Mouse (Mus musculus) naive thymus-derived CD4-positive, alpha-beta T cell, adult 2 months (primary cell): ENCODE results near the gene Lrrc51.

Experiments
- DNase-seq: peaks from one replicate; pipeline ENCODE4 v3.0.0-alpha.2; 2011; ENCODE audit warnings: low read depth

The Lrrc51 gene

DNA sequence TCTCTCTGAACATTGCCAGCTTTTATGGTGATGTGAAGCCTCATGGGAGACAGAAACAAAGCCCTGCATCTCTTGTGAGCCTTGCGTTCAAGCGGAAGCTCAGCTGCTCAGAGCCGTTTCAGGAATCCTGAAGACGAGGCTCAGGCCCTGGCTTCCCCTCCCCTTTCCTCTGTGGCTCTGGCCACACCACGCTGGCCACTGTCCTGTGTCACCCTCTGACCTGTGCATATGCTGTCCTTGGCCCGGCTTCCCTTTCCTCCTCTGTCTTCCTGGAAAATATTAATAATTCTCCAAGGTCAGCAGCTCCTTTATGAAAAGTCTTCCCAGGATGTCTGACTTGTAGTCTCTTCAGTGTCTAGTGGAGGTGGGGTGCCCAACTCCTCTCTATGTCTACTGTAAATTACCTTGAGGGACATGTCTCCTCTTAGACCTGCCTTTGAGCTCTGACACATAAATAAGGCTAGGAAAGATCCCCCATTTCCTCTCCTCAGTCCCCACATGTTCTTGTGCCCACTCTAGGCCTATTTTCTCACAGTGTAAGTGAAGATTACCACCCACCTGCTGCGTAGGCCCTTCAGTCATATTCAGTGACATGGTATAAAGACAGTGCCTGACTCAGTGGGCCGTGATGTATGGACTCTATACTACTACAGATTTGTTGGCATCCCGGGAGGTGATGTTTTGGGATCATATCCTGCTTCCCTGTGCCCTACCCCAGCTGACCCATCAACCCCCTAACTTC, 51.1 kb downstream of the Lrrc51 start:
- DNase-seq, result no peak

DNA sequence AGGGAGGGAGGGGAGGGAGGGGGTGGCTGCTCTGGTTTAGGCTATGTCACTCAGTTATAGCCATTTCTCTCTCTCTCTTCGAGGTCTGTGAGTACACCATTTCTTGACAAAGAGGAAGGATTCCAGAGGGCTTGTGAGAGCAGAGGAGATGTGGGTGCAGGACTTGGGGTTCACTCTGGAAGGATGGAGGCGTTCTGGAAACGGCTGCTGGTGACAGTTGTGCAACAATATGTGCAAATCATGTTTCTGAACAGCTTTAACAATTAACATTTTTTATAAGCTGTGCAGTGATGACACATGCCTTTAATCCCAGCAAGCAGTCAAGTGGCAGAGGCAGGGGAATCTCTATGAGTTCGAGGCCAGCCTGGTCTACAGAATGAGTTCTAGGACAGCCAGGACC, 52.8 kb downstream of the Lrrc51 start:
- no peak for DNase-seq

DNA sequence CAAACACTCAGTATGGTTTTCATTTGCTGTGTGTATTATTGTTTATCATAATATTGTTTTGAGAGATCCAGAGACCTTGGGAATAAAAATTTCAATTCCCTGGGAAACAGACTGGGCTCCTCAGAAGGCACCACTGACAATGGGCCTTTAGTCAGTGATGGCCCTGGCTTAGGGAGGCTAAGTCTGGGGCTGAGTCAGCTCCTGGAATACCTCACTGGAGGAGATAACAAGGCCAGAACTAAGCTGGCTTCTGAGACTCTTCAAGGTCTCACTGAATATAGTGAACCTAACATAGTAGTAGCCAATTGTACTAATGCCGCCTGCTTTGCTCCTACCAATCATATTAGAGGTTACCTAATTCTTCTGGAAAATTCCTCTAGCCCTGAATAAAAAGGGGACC, 57.7 kb downstream of the Lrrc51 start:
- DNase-seq, result no peak

DNA sequence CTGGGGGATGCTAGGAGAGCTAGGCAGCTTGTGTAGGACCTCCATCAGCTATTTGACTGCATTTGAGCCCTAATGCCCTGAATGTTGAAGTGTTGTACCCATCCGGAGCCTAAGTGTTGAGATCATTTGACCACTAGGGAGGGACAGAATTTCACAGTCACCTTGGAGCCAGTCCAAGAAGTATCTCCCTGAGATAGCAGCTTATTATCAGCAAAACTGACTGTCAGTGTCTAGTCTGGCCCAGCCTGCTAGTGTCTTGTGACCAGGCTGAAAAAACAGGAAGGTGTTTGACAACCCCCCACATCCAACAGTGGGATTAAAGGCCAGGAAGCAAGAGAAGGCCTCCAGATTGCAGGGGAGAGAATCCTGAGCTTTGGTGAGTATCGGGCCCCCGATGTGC, 62.4 kb downstream of the Lrrc51 start:
- DNase-seq, result no peak

DNA sequence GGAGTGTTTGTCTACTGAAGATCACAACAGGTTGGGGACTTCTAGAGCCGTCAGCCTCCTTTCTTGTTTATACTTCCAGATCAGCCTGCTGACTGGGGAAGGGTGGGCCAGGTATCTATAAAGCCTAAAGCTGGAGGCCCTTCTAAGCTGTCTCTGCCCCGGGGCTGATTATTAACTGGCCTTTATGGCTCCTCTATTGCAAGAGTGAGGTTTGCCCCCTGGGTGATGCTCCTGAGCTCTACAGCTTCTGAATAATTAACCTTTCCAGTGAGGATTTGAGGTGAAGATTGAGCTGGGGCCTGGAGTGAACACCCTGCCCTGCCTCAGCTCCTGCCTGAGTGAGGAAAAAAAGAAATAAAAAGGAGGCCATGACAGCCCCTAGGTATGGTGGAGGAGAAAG, 63.1 kb downstream of the Lrrc51 start, which contains the start of gene Folr1:
Gene Folr1 (minus strand): TSS at position 160 of the 400 bp plus-strand sequence.
- DNase-seq, result no peak

DNA sequence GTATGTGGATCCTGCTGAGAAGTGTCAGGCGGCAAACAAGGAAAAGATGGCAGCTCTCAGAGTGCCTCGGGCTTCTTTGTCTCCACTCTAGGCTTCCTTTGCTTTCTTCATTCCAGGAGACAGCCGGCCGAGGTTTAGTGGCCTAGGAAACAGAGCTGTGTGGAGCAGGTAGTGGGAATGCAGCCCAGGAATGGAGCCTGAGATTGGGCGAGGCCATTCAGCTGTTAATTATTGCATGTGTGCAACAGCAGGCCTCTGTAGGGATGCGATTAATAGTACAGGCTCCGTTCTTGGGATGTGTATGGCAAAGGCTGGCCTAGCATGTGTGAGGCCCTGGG, 64.6 kb downstream of the Lrrc51 start:
- no peak for DNase-seq

DNA sequence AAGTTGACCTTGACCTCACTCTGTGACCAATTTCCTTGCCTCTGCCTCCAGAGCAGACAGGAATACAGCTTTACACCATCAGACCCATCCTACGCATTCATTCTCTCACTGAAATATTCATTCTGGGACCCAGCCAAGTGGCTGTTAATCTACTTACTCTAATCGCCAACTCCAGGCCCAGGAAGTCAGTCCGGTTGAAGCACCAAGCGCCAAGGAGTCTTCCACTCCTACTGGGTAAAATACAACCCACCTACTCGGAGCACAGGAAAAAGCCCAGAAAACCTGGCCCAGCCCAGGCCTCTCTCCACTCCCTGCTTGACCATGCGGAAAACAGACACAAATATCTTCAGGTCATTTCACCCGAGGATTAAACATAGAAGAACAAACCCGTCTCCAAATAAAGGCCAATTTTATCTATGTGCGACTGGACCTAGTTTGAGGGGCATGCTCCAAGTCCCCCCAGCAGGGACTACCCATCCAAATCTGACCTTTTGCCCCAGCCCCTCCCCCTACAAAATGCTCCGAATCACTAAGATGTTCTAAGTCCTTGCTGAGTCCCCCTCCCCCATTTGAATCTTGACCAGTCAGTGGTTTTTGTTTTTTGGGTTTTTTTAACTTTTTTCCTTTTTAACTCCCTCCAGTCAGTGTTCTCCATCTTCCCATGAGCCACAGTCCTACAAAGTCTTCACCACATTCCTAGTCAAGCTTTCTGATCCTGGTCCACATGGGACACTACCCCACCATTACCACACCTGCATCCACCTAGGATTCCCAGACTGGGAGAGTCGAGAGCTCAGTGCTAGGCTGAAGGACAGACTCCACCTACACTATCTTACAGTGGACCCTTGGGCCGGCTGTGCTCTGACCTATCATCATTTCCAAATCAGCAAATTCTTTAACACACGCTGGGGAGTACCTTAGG, 65.2 kb downstream of the Lrrc51 start:
- no peak for DNase-seq

DNA sequence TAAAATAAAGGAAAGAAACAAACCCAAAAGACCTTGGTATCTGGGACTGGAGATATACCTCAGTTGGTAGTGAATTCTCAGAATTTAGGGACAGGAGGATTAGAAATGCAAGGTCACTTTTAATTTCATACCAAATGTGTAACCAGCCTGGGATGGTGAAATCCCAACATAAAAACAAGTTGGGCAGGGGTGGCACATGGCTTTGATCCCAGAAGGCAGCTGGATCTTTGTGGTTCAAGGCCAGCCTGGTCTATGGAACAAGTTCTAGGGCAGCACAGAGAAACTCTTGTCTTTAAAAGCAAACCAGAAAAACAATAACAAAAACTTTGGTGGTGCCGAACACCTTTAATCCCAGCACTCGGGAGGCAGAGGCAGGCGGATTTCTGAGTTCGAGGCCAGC, 66.2 kb downstream of the Lrrc51 start:
- DNase-seq, result no peak

DNA sequence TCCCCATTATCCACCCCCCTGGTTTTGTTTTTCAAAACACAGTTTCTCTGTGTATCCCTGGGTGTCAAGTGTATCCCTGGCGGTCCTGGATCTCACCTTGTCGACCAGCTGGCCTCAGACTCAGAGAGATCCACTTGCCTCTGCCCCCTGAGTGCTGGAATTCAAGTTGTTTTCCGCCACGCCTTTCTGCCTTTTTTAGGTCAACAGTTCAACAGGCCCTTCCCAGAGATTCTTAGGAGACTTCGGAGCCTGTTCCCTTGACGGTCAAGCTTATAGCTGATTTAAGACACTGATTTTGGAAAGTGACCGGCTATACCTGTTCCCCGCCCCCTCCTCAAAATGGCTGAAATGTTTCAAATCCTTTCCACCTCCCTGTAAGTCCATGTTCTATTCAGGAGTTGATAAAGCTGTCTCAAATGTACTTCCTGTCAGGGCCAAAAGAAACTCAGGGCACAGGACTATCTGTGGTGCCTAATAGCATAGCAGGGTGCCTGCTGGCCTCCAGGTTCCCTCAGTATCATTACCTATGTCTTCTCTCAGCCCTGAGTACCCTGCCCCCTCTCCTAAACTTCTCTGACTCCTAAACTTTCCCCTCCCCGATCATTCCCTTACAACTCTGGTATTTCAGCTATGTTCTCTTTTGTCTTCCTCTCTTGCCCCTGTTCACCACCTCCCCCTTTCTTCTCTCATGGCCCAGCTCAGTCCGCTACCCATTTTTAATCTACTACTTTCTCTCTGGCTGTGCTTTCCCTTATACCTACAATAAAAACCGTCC, 67.0 kb downstream of the Lrrc51 start:
- DNase-seq, result no peak

DNA sequence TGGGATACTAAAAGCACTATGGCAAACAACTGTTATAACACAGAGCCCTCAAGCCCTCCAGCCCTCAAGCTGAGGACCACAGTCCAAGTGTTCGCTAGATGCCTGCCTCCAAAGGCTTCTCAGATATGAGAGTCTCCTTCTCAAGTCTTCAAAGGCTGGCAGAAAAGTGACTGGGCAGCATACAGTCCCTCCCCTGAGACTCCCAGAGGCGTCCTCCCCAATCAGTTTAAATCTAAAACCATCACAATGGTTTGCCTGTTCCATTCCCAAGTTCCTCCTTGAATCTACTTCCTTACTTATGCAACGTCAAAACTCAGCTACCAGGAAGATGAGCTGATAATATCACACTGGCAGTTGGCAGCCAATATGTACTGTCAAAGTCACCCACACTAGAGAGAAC, 70.3 kb downstream of the Lrrc51 start, which contains the start of gene Anapc15:
Gene Anapc15 (plus strand): TSS at position 301 of the 400 bp plus-strand sequence.
- DNase-seq, result no peak
